Mouse (Mus musculus) ES-Bruce4 (cell line): ENCODE measurements at regions not wholly inside any gene's neighbourhood (a gene's known extent, or its start where the extent isn't known, plus 50 kb on each side); places are given as distances from the start of the nearest gene placed in this dataset.

ENCODE experiments used
- CTCF ChIP-seq: IDR thresholded peaks from one replicate; pipeline ENCODE4 v1.8.1; 2011; ENCODE audit warnings: low read depth, low read length
- EP300 ChIP-seq: IDR thresholded peaks from 2 replicates; pipeline ENCODE4 v1.6.1; 2011; ENCODE audit warnings: low read depth, low read length; ENCODE audit not compliant: insufficient read depth
- POLR2A ChIP-seq: IDR thresholded peaks from one replicate; pipeline ENCODE4 v1.8.1; 2011; ENCODE audit warnings: low read length; ENCODE audit not compliant: insufficient read depth

DNA sequence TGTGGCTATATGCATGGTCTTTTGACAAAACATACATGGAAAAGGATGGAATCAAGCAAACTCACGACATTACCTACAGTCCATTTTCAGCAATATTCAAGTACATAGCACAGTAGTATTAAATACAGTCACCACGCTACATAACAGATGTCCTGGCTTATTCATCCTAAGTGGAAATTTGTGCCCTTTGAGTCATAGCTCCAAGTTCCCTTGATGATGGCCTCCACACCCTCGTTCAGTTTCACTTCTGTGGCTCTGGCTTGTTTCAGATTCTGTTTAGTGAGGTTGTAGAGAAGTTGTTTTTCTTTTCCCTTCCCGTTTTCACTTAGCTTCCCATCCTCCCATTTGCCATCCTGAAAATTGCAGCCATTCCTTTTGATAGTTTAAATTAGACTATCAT is 284.5 kb downstream of the Parp8 start:
- TF ChIP-seq CTCF (no peak), POLR2A (no peak), EP300 (no peak)
